Mouse (Mus musculus) brain, embryonic 18.5 days (tissue): ENCODE data around the gene Wrnip1.
"Not testable (repeated sequence)": the region's sequence is repeated elsewhere in the genome, so short reads cannot be mapped to it uniquely, and the experiment has no call there.

Source experiments
- DNase-seq: peaks from one replicate; pipeline ENCODE4 v3.0.0-alpha.2; 2012; ENCODE audit warnings: low read depth, low spot score

Gene Wrnip1

DNA sequence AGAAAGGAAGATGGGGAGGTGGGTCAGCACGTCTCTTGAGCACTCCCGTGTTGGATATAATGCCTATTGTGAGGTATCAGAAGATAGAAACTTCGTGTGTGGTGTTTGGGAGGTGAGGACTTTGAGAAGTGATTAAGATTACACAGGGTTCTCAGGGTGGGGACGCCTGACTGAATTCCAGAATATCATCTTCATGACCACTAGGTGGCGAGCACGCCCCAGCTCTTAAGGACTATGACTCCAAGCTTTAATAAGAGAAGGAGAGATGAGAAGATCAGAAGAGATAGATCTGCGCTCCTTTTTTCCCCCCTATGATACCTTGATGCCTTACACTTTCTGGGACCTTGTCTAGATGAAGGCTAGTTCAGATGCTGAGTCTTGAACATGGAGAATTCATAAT is 50.1 kb downstream of the Wrnip1 start:
- DNase-seq: no peak

DNA sequence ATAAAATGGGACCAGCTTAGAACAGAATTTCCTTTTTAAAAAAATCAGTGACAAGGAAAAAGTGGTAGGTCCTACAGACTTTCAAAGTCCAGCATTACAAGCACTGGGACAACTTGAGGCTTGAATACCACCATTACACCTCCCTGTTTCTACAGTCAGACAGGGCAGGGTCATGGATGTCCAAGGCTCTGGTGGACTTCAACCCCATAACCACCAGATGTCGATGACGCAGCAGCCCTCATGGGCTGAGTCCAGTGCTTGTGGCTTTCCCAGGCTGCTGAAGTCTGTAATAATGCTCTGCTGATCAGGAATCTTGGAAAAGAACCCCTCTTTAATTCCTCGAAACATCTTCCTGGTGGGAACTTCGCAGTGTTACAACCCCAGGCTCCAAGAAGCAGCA is 50.7 kb downstream of the Wrnip1 start:
- DNase-seq: no peak

DNA sequence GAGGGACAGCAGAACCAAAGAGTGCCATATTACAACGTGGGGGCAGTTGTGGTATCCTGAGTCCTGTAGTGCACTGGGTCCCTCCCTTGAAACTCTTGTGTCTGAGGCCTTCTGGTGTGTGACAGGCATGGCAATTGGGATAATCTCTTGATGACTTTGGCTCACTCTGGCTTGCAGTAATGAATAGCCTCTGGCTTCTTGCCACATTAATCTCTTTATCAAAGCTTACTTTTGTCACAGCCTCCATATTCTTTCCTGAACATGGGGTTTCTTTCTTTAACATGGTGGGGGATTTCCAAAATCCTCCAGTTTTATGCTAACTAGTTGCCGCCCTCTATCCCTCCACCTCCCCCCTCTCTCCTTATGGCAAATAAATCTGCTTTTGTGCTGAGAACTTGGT is 51.2 kb downstream of the Wrnip1 start:
- DNase-seq: no peak

DNA sequence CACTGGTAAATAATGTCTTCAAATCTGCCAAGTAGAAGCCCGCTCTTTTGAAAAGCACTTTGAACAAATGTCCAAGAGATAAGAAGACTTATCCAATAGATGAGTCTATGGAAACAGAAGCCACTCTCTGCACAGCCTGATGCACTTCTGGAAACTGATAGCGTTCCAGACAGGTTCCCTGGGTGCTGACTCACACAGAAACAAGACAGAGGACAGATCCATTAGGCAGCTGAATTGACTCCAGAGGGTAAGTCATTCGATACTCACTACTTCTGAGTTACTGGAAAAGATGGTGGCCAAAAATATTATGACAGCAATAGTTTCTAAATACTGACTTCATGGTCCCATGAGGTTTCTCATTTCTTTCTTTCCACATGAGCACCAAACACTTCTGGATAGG is 59.0 kb downstream of the Wrnip1 start:
- no peak for DNase-seq

DNA sequence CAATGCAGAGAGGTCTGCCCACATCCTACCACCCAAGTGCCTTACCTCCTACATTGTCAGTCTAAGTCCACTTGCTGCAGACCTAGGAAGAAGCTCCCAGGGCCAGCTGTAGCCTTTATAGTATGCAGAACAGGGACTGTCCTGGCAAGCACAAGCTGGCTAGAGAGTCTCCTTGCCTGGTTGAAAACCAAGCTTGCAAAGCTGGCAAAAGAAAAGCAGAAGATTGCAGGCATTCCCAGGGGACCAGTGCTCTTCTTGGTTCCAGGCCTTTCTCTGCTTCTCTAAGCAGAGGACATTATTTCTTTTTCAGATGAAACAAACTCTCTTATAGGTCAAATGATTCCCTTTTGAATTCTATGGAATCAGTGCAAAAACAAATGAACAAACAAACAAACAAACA is 61.6 kb downstream of the Wrnip1 start:
- no peak for DNase-seq

DNA sequence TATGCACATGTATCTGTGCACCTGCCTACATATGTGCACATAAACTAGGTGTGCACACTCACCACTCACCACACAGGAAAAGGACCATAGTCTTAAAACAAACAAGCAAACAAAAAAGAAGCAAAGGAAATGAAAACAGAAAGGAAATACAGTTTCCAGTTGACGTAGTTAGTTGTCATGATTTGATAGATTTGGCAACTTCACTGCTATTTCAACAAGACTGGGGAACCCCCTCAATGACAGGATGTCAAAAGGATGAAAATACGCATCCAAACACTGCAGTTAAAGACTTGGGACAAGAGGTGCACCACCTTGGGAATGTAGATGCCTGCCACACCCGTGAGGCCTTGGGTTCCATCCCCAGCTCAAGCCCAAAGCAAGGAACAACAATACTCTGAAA is 62.7 kb downstream of the Wrnip1 start:
- not testable (repeated sequence) for DNase-seq

DNA sequence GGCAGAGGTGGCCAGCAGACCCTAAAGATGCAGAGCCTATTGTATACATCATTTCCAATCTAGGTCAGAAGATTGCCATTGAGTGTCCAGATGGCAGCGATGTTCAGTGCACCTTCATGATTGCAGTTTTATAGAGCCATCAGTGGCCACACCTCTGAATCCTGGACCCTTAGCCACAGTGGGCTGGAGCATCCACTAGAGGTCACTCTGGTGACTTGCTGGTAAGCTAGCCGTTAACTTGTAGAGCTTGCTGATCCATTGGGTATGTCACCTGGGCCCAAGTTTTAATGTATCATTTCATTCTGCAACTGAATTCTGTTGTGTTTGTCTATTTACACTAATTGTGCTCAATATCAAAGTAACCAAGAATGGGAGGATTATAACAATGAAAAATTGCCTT is 63.8 kb downstream of the Wrnip1 start:
- DNase-seq: no peak

DNA sequence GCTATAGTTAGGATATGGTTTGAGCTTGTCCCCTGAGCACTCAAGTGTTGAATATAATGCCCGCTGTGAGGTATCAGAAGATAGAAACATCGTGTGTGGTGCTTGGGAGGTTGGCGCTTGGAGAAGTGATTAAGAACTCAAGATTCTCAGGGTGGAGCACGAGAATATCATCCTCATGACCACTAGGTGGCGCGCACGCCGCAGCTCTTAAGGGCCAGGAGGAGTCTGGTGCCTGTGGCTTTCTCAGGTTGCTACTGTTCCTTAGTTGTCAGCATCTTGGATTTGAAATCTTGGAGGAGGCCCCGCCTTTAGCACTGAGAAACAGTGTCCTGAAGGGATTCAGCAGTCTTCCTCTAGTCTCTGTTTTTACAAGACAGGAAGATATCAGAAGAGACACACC is 64.6 kb downstream of the Wrnip1 start:
- DNase-seq: no peak

DNA sequence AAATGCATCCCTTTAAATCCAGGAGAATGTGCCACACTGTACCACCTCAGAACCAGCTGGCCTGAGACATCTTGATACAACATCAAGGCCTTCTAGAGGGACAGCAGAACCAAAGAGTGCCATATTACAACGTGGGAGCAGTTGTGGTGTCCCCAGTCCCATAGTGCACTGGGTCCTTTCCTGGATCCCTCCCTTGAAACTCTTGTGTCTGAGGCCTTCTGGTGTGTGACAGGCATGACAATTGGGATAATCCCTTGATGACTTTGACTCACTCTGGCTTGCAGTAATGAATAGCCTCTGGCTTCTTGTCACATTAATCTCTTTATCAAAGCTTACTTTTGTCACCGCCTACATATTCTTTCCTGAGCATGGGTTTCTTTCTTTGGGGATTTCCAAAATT is 65.2 kb downstream of the Wrnip1 start:
- DNase-seq: no peak

DNA sequence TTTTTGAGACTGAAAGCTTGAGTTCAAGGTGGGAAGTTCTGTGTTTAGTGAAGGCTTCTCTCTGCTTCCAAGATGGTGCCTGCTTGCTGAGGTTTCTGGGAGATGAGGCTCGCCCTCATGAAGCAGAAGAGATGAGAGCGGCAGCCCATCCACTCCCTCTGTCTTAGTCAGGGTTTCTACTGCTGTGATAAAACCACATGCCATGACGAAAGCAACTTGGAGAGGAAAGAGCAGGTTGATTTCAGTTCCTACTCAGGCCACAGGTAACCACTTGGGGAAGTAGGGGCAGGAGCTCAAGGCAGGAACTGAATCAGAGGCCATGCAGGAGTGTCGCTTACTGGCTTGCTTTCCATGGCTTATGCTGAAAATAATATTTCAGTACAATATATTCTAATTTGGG is 66.4 kb downstream of the Wrnip1 start:
- not testable (repeated sequence) for DNase-seq

DNA sequence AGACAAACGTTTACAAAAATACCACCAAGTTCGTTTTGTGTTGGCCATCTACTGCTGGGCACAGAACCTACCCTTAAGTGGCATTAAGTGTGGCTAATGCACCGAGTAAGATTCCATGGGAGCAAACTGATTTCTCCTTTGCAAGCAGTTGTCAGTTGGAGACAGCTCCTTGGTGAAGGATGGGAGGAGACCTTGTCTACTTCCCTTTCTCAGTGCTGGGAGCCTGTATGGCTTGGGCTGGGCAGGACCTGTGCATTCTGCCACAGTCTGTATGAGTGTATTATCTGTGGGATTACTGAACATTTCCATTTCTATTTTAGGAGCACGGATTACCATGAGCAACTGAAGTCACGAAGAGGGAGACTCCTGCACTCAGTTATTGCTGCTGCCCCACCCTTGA is 67.0 kb downstream of the Wrnip1 start:
- DNase-seq: no peak
